Mouse (Mus musculus) adrenal gland, adult 10 weeks (tissue): Measurements from ENCODE around the gene Ccdc12. TPM values are rescaled to one million over a fixed set of nuclear protein-coding genes. Genes with fewer than 3 reads are reported as not detected.

Experiments used
- polyA plus RNA-seq: library from polyadenylated mRNA; stranded (reverse); fragments of 350-450 nt; fragmentation: Illumina TruSeq; extraction: RNeasy Lipid Tissue Mini Kit (QIAGEN cat#74804); gene quantifications from one replicate; pipeline ENCODE4 v1.2.3, GENCODE M21; 2014; ENCODE audit warnings: low read depth, low replicate concordance

Gene Ccdc12
- polyA plus RNA-seq = not detected

DNA sequence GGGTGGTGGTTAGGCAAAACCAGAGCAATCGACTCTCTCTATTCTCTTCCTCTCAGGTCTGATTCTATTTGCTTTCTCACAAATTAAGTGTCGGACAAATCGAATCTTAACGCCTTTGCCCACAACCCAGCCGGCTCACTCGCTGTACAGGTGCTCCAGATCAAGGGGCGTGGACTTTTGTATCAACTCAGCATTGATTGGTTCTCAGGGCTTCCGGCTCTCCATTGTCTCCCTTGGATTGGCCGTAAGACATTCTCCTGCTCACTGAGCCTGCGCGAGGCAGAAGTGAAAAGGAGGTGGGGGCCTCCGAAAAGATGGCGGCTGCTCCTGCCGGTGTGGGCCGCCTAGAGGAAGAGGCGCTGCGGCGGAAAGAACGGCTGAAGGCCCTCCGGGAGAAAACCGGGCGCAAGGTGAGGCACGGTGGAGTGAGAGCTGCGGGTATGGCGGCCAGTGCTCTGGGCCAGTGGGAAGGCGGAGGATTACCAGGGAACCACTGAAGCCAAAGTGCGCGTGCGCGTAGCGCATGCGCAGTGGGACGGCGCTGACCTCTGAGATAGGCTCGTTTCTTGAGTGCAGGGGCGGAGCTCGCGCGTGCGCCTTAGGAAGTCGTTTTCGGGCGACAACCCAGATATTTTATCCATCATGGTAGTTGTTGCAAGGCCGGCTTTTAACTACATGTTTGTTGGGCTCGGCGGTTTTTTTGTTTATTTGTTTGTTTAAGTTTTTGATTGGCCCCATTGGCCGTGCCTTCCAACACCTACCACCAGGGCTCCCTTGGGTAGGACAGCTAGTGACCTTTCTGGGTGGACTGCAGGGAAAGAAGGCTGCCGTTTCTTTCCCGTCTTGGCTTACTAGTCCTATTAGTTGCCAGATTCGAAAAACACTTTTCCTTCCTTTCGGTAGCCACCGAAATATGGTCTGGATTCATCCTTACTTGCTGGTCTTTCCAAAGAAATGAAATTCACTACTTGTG is at the start of gene Ccdc12:
Gene Ccdc12, plus strand, starts transcription at position 255 of the 973 bp plus-strand sequence.

GRCm38 (mm10) chr9:110624361-110625166 is 31.7 kb upstream of the Ccdc12 start, which contains the start of gene Nradd:
Gene Nradd (minus strand): TSS chr9:110624452.

DNA sequence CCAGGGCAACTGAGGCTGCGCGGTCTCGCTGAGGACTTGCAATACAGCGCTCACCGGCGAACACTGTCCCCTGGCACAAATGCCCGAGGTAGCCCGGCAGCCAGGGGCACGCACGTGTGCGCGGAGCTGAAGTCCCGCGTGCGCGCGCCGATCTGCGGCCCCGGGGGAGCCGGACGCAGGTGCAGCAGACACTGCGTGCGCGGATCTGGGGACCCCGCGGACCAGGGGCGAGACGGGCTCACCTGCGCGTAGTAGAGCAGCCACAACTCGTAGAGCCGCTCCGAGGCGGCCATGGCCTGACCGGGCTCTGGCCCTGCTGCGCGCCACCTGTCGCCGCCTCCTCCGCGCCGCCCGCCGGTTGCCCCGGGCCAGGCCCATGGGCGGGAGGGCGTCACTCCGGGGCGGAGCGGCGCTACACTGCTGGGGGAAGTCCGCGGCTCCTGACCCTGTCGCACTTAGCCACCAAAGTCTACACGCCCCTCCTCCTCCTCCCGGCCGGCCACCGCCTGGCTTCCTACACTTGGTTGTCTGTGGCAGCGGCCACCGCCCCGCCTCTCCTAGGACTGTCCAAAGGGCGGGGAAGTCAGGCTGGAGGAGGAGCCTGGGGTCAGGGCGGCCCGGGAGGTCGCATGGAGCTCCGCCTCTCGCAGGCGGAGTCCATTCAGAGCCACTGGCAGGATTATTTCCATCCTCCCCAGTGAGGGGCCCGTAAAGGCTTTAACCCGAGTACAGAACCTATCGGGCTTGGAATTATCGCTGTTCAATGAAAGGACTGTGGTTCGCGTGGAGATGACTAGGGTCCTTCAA is 2.4 kb upstream of the Ccdc12 start, which contains the start of gene Nbeal2:
Gene Nbeal2, minus strand, starts transcription at position 507 of the 807 bp plus-strand sequence.

GRCm38 (mm10) chr9:110741711-110742294 is 85.5 kb downstream of the Ccdc12 start, which contains the start of gene Myl3:
Gene Myl3 (plus strand): TSS chr9:110741861.

GRCm38 (mm10) chr9:110746961-110747360 is 90.7 kb downstream of the Ccdc12 start, which contains the start of gene Pth1r:
Gene Pth1r (minus strand): TSS chr9:110747145.

Other genes with a start within 250 kb of the Ccdc12 start
- gene Ptpn23, start 248.3 kb upstream of the Ccdc12 start, polyA plus RNA-seq = 1.6 TPM
- not detected for gene Ngp, start 236.8 kb upstream of the Ccdc12 start, polyA plus RNA-seq
- 3.5 TPM for gene Klhl18, start 179.8 kb upstream of the Ccdc12 start, polyA plus RNA-seq
- 1.0 TPM for gene Kif9, start 179.5 kb upstream of the Ccdc12 start, polyA plus RNA-seq
- 94.4 TPM for gene Setd2, start 123.9 kb upstream of the Ccdc12 start, polyA plus RNA-seq
- 0.82 TPM for gene Nradd, start 32.1 kb upstream of the Ccdc12 start, polyA plus RNA-seq
- gene Nbeal2, start 2.3 kb upstream of the Ccdc12 start, polyA plus RNA-seq = not detected
- not detected for gene Myl3, start 85.4 kb downstream of the Ccdc12 start, polyA plus RNA-seq
- not detected for gene Pth1r, start 90.6 kb downstream of the Ccdc12 start, polyA plus RNA-seq
- gene Prss42, start 141.7 kb downstream of the Ccdc12 start, polyA plus RNA-seq = not detected
- not detected for gene Prss44, start 157.5 kb downstream of the Ccdc12 start, polyA plus RNA-seq
- not detected for gene Prss43, start 170.2 kb downstream of the Ccdc12 start, polyA plus RNA-seq
- not detected for gene Prss45, start 178.1 kb downstream of the Ccdc12 start, polyA plus RNA-seq
- not detected for gene Prss46, start 188.0 kb downstream of the Ccdc12 start, polyA plus RNA-seq
- gene Prss50, start 201.5 kb downstream of the Ccdc12 start, polyA plus RNA-seq = not detected
- 2.3 TPM for gene Als2cl, start 223.4 kb downstream of the Ccdc12 start, polyA plus RNA-seq
- gene Tmie, start 223.6 kb downstream of the Ccdc12 start, polyA plus RNA-seq = 0.87 TPM